Mouse (Mus musculus): Measurements from ENCODE around the gene Chst2. TPM values are rescaled to one million over a fixed set of nuclear protein-coding genes. Genes with fewer than 3 reads are reported as not detected.

Gene Chst2
- 0.42 TPM for polyA plus RNA-seq (2014; fragmentation: Illumina TruSeq; extraction: RNeasy Lipid Tissue Mini Kit (QIAGEN cat#74804); ENCODE audit: low read depth, low replicate concordance)

GRCm38 (mm10) chr9:95406571-95407561, at the start of gene Chst2:
TSS of gene Chst2 (minus strand) at chr9:95406722.

Other genes starting within 250 kb of the Chst2 start
- 37.9 TPM for gene U2surp, start 105.3 kb upstream of the Chst2 start, polyA plus RNA-seq (2014; fragmentation: Illumina TruSeq; extraction: RNeasy Lipid Tissue Mini Kit (QIAGEN cat#74804); ENCODE audit: low read depth, low replicate concordance)
- gene Paqr9, start 152.9 kb upstream of the Chst2 start, polyA plus RNA-seq (2014; fragmentation: Illumina TruSeq; extraction: RNeasy Lipid Tissue Mini Kit (QIAGEN cat#74804); ENCODE audit: low read depth, low replicate concordance), result 20.2 TPM
- gene Pcolce2, start 230.9 kb upstream of the Chst2 start, polyA plus RNA-seq (2014; fragmentation: Illumina TruSeq; extraction: RNeasy Lipid Tissue Mini Kit (QIAGEN cat#74804); ENCODE audit: low read depth, low replicate concordance), result 12.8 TPM